Mouse (Mus musculus): ENCODE data around the gene Coro2b. TPM values are rescaled to one million over a fixed set of nuclear protein-coding genes. Genes with fewer than 3 reads are reported as not detected.

Coro2b gene
- polyA plus RNA-seq, 1 experiment, result 0.13 TPM

- no peak for TF ChIP-seq GATA1 (IDR thresholded peaks at IDR 0.05; ENCODE audit: borderline replicate concordance, low read length)
- no peak for TF ChIP-seq FLI1 (IDR thresholded peaks at IDR 0.05; ENCODE audit: low read length)
- Histone ChIP-seq H3K9me3 (no peaks in the 10 kb centered on the region), H3K36me3 (replicated peaks; ENCODE audit: low read length) (peaks cover 96% of the 10 kb centered on the region), H3K4me1 (peaks cover 62% of the 10 kb centered on the region), H3K4me3 (replicated peaks) (peak overlapping the region; percentile 29), H3K27me3 (replicated peaks) (no peaks in the 10 kb centered on the region)
These were observed 163.4 kb downstream of the Coro2b start for GRCm38 (mm10) chr9:62373222-62374123.

GRCm38 (mm10) chr9:62372556-62373221, 164.2 kb downstream of the Coro2b start:
- Histone ChIP-seq H3K36me3 (replicated peaks; ENCODE audit: low read length) (peaks cover 95% of the 10 kb centered on the region), H3K9me3 (no peaks in the 10 kb centered on the region), H3K4me1 (peaks cover 70% of the 10 kb centered on the region), H3K27me3 (replicated peaks) (no peaks in the 10 kb centered on the region), H3K4me3 (replicated peaks) (peak overlapping the region; percentile 34)
- no peak for TF ChIP-seq GATA1 (IDR thresholded peaks at IDR 0.05; ENCODE audit: borderline replicate concordance, low read length)
- TF ChIP-seq FLI1 (IDR thresholded peaks at IDR 0.05; ENCODE audit: low read length), result no peak

GRCm38 (mm10) chr9:62371745-62372555, 164.9 kb downstream of the Coro2b start:
- H3K9me3 ChIP-seq, result no peaks in the 10 kb centered on the region
- H3K4me1 ChIP-seq, result peaks cover 77% of the 10 kb centered on the region
- TF ChIP-seq GATA1 (IDR thresholded peaks at IDR 0.05; ENCODE audit: borderline replicate concordance, low read length) (no peak), FLI1 (IDR thresholded peaks at IDR 0.05; ENCODE audit: low read length) (no peak)
- peaks cover 88% of the 10 kb centered on the region for H3K36me3 ChIP-seq (replicated peaks; ENCODE audit: low read length)
- H3K4me3 ChIP-seq (replicated peaks), result peak overlapping the region; percentile 34
- no peaks in the 10 kb centered on the region for H3K27me3 ChIP-seq (replicated peaks)

GRCm38 (mm10) chr9:62370648-62371280, 166.1 kb downstream of the Coro2b start:
- H3K9me3 ChIP-seq, result no peaks in the 10 kb centered on the region
- peaks cover 89% of the 10 kb centered on the region for H3K4me1 ChIP-seq
- no peak for TF ChIP-seq GATA1 (IDR thresholded peaks at IDR 0.05; ENCODE audit: borderline replicate concordance, low read length)
- TF ChIP-seq FLI1 (IDR thresholded peaks at IDR 0.05; ENCODE audit: low read length), result no peak
- no peaks in the 10 kb centered on the region for H3K27me3 ChIP-seq (replicated peaks)
- H3K36me3 ChIP-seq (replicated peaks; ENCODE audit: low read length), result peaks cover 76% of the 10 kb centered on the region
- H3K4me3 ChIP-seq (replicated peaks), result peak overlapping the region; percentile 11

- TF ChIP-seq GATA1 (IDR thresholded peaks at IDR 0.05; ENCODE audit: borderline replicate concordance, low read length) (no peak), FLI1 (IDR thresholded peaks at IDR 0.05; ENCODE audit: low read length) (no peak)
- no peaks in the 10 kb centered on the region for H3K9me3 ChIP-seq
- H3K36me3 ChIP-seq (replicated peaks; ENCODE audit: low read length), result peaks cover 70% of the 10 kb centered on the region
- no peaks in the 10 kb centered on the region for H3K27me3 ChIP-seq (replicated peaks)
- H3K4me3 ChIP-seq (replicated peaks), result no peak overlapping the region
- H3K4me1 ChIP-seq, result peaks cover 95% of the 10 kb centered on the region
These were observed 166.7 kb downstream of the Coro2b start for GRCm38 (mm10) chr9:62370186-62370585.

Other genes starting within 250 kb of the Coro2b start
- 15.3 and 263 TPM in 2 replicates for gene Anp32a, start 195.8 kb downstream of the Coro2b start, polyA plus RNA-seq (2012; ENCODE audit: insufficient read depth, low replicate concordance)
- 0.65 and 2.7 TPM in 2 replicates for gene Itga11, start 140.8 kb upstream of the Coro2b start, polyA plus RNA-seq (2012; ENCODE audit: insufficient read depth, low replicate concordance)

Measured in megakaryocyte, embryonic 14.5 days (primary cell).